Mouse (Mus musculus): ENCODE measurements around the gene Rtn4. TPM values are rescaled to one million over a fixed set of nuclear protein-coding genes. Genes with fewer than 3 reads are reported as not detected.

Rtn4 gene
- polyA plus RNA-seq, 1 experiment = 289 TPM

- TF ChIP-seq CTCF (IDR thresholded peaks at IDR 0.05; ENCODE audit: borderline replicate concordance, extremely low read depth, insufficient read depth, insufficient read length) (no peak), POLR2A (IDR thresholded peaks at IDR 0.05; ENCODE audit: borderline replicate concordance, extremely low read depth, insufficient read depth, insufficient read length, poor library complexity, severe bottlenecking) (no peak)
- no peak for DNase-seq (ENCODE audit: low read depth)
Observed at GRCm38 (mm10) chr11:29715499-29715898, 22.8 kb downstream of the Rtn4 start.

DNA sequence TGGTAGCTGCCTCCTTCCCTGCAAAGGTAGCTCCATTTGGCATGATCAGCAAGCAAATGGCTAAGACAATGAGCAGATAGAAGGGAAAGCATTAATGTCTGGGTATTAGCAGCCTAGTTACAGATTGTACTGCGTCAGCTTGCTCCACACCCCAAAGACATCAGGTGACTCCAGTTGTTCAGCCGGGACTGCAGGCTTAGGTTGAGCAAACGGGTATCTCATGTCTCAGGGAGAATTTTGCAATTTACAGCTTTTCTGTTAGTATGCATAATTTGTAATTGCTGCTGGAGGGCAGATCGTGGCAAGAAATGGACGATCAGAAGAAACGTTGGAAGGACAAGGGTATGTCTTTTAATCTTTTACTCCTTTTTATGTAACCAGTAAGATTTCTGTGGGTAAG, 25.8 kb downstream of the Rtn4 start:
- DNase-seq (ENCODE audit: low read depth) = peak; percentile 26
- no peak for TF ChIP-seq CTCF (IDR thresholded peaks at IDR 0.05; ENCODE audit: borderline replicate concordance, extremely low read depth, insufficient read depth, insufficient read length)
- no peak for TF ChIP-seq POLR2A (IDR thresholded peaks at IDR 0.05; ENCODE audit: borderline replicate concordance, extremely low read depth, insufficient read depth, insufficient read length, poor library complexity, severe bottlenecking)

DNA sequence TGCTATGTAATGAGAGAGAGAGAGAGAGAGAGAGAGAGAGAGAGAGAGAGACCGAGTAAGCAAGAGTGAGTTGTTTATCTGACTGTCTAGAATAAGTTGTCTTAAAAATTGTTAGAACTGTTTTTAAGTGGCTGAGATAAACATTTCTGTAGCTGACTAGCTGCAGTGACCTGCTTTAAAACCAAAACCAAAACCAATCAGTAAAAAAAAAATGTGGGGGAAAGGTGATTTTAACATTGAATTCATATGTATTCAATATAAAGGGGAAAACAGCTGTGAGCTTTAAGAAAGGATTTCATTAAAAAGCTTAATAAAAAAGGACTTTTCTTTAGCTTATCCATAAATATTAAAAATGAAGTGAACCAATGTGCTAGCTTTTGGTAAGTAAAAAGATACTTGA, 26.9 kb downstream of the Rtn4 start:
- no peak for DNase-seq (ENCODE audit: low read depth)
- TF ChIP-seq CTCF (IDR thresholded peaks at IDR 0.05; ENCODE audit: borderline replicate concordance, extremely low read depth, insufficient read depth, insufficient read length) (no peak), POLR2A (IDR thresholded peaks at IDR 0.05; ENCODE audit: borderline replicate concordance, extremely low read depth, insufficient read depth, insufficient read length, poor library complexity, severe bottlenecking) (no peak)

GRCm38 (mm10) chr11:29724213-29724612, 31.5 kb downstream of the Rtn4 start:
- TF ChIP-seq POLR2A (IDR thresholded peaks at IDR 0.05; ENCODE audit: borderline replicate concordance, extremely low read depth, insufficient read depth, insufficient read length, poor library complexity, severe bottlenecking) (no peak), CTCF (IDR thresholded peaks at IDR 0.05; ENCODE audit: borderline replicate concordance, extremely low read depth, insufficient read depth, insufficient read length) (no peak)

GRCm38 (mm10) chr11:29725167-29725566, 32.4 kb downstream of the Rtn4 start:
- TF ChIP-seq POLR2A (IDR thresholded peaks at IDR 0.05; ENCODE audit: borderline replicate concordance, extremely low read depth, insufficient read depth, insufficient read length, poor library complexity, severe bottlenecking) (no peak), CTCF (IDR thresholded peaks at IDR 0.05; ENCODE audit: borderline replicate concordance, extremely low read depth, insufficient read depth, insufficient read length) (no peak)
- peak; percentile 12 for DNase-seq (ENCODE audit: low read depth)

More at GRCm38 (mm10) chr11:29724213-29724612, 31.5 kb downstream of the Rtn4 start:
- no peak for DNase-seq (ENCODE audit: low read depth)

GRCm38 (mm10) chr11:29725610-29726009, 32.9 kb downstream of the Rtn4 start:
- no peak for TF ChIP-seq CTCF (IDR thresholded peaks at IDR 0.05; ENCODE audit: borderline replicate concordance, extremely low read depth, insufficient read depth, insufficient read length)
- TF ChIP-seq POLR2A (IDR thresholded peaks at IDR 0.05; ENCODE audit: borderline replicate concordance, extremely low read depth, insufficient read depth, insufficient read length, poor library complexity, severe bottlenecking) = no peak

GRCm38 (mm10) chr11:29727901-29728300, 35.2 kb downstream of the Rtn4 start:
- no peak for DNase-seq (ENCODE audit: low read depth)
- TF ChIP-seq POLR2A (IDR thresholded peaks at IDR 0.05; ENCODE audit: borderline replicate concordance, extremely low read depth, insufficient read depth, insufficient read length, poor library complexity, severe bottlenecking) (no peak), CTCF (IDR thresholded peaks at IDR 0.05; ENCODE audit: borderline replicate concordance, extremely low read depth, insufficient read depth, insufficient read length) (no peak)

More at GRCm38 (mm10) chr11:29725610-29726009, 32.9 kb downstream of the Rtn4 start:
- DNase-seq (ENCODE audit: low read depth) = no peak

DNA sequence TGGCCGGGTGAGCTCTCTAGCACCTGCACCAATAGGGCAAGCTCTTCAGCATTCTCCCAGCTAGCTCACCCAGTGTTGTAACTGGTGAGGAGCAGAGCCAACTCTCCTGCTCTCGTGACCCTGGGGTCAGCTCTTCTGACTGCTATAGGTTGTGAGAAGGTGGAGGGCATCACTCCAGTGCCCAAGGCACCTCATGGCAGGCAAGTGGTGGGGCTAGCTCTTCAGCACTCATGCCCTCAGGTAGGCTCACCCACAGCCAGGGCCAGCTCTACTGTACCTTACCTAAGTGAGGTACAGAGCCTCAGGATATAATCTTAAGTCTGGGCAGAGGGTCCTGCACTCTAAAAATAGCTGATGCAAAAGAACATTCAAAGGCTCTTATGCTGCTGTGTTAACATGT, 47.0 kb downstream of the Rtn4 start:
- TF ChIP-seq POLR2A (IDR thresholded peaks at IDR 0.05; ENCODE audit: borderline replicate concordance, extremely low read depth, insufficient read depth, insufficient read length, poor library complexity, severe bottlenecking) (no peak), CTCF (IDR thresholded peaks at IDR 0.05; ENCODE audit: borderline replicate concordance, extremely low read depth, insufficient read depth, insufficient read length) (no peak)
- DNase-seq (ENCODE audit: low read depth) = no peak

DNA sequence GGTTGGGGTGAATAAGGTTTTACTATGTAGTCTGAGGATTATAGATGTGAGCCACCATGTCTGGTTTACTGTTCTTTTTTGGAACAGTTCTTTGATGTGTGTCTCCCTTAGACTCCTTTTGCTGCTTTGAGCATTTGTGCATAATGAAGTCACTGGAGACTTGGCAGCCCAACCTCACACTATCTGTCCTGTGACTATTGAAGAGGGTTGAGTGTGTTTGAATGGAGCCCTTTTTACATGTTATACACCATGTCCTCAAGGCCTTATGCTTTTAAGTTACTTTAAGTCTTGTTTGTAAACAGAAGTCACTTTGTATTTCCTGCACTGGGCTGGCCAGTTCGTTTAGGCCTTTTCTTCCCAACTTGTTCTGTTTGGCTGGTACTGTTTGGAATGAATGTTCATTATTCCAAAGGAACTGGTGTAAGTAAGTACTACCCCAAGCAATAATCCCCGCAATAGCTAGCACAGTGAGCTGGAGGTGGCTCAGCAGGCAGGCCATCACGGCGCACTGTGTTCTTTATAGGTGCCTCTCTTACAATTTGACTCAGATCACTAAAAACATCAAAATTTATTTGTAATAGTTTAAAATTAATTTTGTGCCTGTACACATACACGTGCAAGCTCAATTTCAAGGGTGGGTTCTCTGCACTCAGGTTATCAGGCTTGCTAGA, 52.1 kb downstream of the Rtn4 start:
- peak; percentile 45 for DNase-seq (ENCODE audit: low read depth)
- no peak for TF ChIP-seq CTCF (IDR thresholded peaks at IDR 0.05; ENCODE audit: borderline replicate concordance, extremely low read depth, insufficient read depth, insufficient read length)
- TF ChIP-seq POLR2A (IDR thresholded peaks at IDR 0.05; ENCODE audit: borderline replicate concordance, extremely low read depth, insufficient read depth, insufficient read length, poor library complexity, severe bottlenecking) = no peak

DNA sequence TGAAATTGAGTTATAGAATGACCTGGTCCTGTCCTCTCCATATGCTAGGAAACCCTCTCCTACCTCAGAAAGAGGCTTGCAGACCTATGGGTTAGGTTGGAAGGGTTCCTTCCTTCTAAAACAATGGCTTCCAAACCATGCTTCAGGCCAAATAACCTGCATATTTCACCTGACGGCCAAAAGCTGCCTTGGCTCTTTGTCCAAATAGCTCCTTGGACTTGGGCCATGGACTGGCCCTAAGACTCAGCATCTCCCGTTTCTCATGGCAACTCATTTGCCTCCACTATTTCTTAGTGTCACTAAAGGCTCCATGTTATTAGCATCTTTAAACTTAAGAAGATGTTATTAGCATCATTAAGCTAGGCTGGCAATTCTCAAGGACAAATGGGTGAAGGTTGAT, 52.8 kb downstream of the Rtn4 start:
- DNase-seq (ENCODE audit: low read depth) = no peak
- TF ChIP-seq POLR2A (IDR thresholded peaks at IDR 0.05; ENCODE audit: borderline replicate concordance, extremely low read depth, insufficient read depth, insufficient read length, poor library complexity, severe bottlenecking) (no peak), CTCF (IDR thresholded peaks at IDR 0.05; ENCODE audit: borderline replicate concordance, extremely low read depth, insufficient read depth, insufficient read length) (no peak)

GRCm38 (mm10) chr11:29746203-29746602, 53.5 kb downstream of the Rtn4 start:
- TF ChIP-seq CTCF (IDR thresholded peaks at IDR 0.05; ENCODE audit: borderline replicate concordance, extremely low read depth, insufficient read depth, insufficient read length) = no peak
- no peak for TF ChIP-seq POLR2A (IDR thresholded peaks at IDR 0.05; ENCODE audit: borderline replicate concordance, extremely low read depth, insufficient read depth, insufficient read length, poor library complexity, severe bottlenecking)
- no peak for DNase-seq (ENCODE audit: low read depth)

DNA sequence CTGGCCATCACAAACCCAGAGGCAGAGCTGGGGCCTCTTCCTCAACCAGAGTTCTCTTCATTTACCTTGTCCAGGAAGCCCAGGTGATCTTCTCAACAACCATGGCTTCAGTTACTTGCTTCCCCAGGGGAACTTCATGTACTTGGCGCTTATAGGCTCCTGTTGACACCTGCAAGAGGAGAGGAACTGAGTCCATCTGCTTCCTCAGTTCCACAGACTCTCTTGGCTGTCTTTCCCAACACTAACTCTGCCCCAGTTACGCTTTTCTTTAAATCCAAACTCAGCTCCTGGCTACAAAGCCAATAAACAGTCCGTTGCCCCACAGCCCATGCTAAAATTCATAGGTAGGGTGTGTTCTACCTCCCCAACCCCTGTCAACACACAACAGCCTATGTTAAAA, 54.6 kb downstream of the Rtn4 start:
- no peak for DNase-seq (ENCODE audit: low read depth)
- TF ChIP-seq CTCF (IDR thresholded peaks at IDR 0.05; ENCODE audit: borderline replicate concordance, extremely low read depth, insufficient read depth, insufficient read length) (no peak), POLR2A (IDR thresholded peaks at IDR 0.05; ENCODE audit: borderline replicate concordance, extremely low read depth, insufficient read depth, insufficient read length, poor library complexity, severe bottlenecking) (no peak)
